Mouse (Mus musculus): ENCODE measurements around the gene Xpo6. TPM values are rescaled to one million over a fixed set of nuclear protein-coding genes. Genes with fewer than 3 reads are reported as not detected.

Xpo6 gene
- 51.5 and 52.1 TPM in 2 replicates for polyA plus RNA-seq (2015; fragmentation: Nextera tagmentation; extraction: Ambion mirVana)

- Histone ChIP-seq H3K9ac (peak within 1 kb of the TSS; percentile 86), H3K27me3 (no peaks in the 10 kb centered on the region), H3K4me2 (replicated peaks) (peak within 1 kb of the TSS; percentile 77), H3K4me3 (replicated peaks) (peak within 1 kb of the TSS; percentile 75), H3K27ac (replicated peaks) (peak within 1 kb of the TSS; percentile 88), H3K4me1 (peaks cover 11% of the 10 kb centered on the region), H3K36me3 (no peaks in the 10 kb centered on the region), H3K9me3 (replicated peaks) (no peaks in the 10 kb centered on the region)
- WGBS: under 1% methylated on average over 52 of the region's 57 CpGs
- ATAC-seq (ENCODE audit: insufficient number of reproducible peaks, low FRiP score, low TSS enrichment, low read depth): peak; percentile 96
Observed at GRCm38 (mm10) chr7:126200178-126200996, at the start of gene Xpo6. Gene Xpo6 (minus strand): TSS chr7:126200501.

- H3K36me3 ChIP-seq: no peaks in the 10 kb centered on the region
- no peaks in the 10 kb centered on the region for H3K9me3 ChIP-seq (replicated peaks)
- no peak overlapping the region for H3K27ac ChIP-seq (replicated peaks)
- H3K27me3 ChIP-seq: peaks cover 15% of the 10 kb centered on the region
- peaks cover 8% of the 10 kb centered on the region; the same call in 1 of the 2 replicates for H3K4me1 ChIP-seq
- no peak for ATAC-seq (ENCODE audit: insufficient number of reproducible peaks, low FRiP score, low TSS enrichment, low read depth)
- 83% methylated on average over 3 of the region's 3 CpGs for WGBS
- H3K4me3 ChIP-seq (replicated peaks): no peak overlapping the region
- H3K9ac ChIP-seq: no peak overlapping the region
- H3K4me2 ChIP-seq (replicated peaks): no peak overlapping the region
Observed at GRCm38 (mm10) chr7:126249986-126250385, 49.7 kb upstream of the Xpo6 start.

- peaks cover 15% of the 10 kb centered on the region for H3K27me3 ChIP-seq
- WGBS: 63% methylated on average over 5 of the region's 5 CpGs
- peaks cover 8% of the 10 kb centered on the region; the same call in 1 of the 2 replicates for H3K4me1 ChIP-seq
- no peak overlapping the region for H3K9ac ChIP-seq
- no peak overlapping the region for H3K4me2 ChIP-seq (replicated peaks)
- H3K27ac ChIP-seq (replicated peaks): no peak overlapping the region
- no peaks in the 10 kb centered on the region for H3K9me3 ChIP-seq (replicated peaks)
- no peak for ATAC-seq (ENCODE audit: insufficient number of reproducible peaks, low FRiP score, low TSS enrichment, low read depth)
- no peak overlapping the region for H3K4me3 ChIP-seq (replicated peaks)
- H3K36me3 ChIP-seq: no peaks in the 10 kb centered on the region
Observed at GRCm38 (mm10) chr7:126249146-126249545, 48.8 kb upstream of the Xpo6 start.

- WGBS: 48% methylated on average over 17 of the region's 17 CpGs
- H3K9ac ChIP-seq: no peak overlapping the region
- no peak for ATAC-seq (ENCODE audit: insufficient number of reproducible peaks, low FRiP score, low TSS enrichment, low read depth)
Observed at GRCm38 (mm10) chr7:126248641-126249141, 48.4 kb upstream of the Xpo6 start.

GRCm38 (mm10) chr7:126248088-126248487 is 47.8 kb upstream of the Xpo6 start:
- H3K4me1 ChIP-seq: peaks cover 8% of the 10 kb centered on the region; the same call in 1 of the 2 replicates
- H3K9me3 ChIP-seq (replicated peaks): no peaks in the 10 kb centered on the region
- H3K27ac ChIP-seq (replicated peaks): no peak overlapping the region
- H3K9ac ChIP-seq: no peak overlapping the region
- peak overlapping the region; percentile 19 for H3K4me2 ChIP-seq (replicated peaks)
- H3K4me3 ChIP-seq (replicated peaks): peak overlapping the region; percentile 13; the same call in 1 of the 2 replicates
- peak; percentile 64 for ATAC-seq (ENCODE audit: insufficient number of reproducible peaks, low FRiP score, low TSS enrichment, low read depth)
- 7% methylated on average over 6 of the region's 6 CpGs for WGBS
- no peaks in the 10 kb centered on the region for H3K36me3 ChIP-seq
- peaks cover 15% of the 10 kb centered on the region for H3K27me3 ChIP-seq

More at GRCm38 (mm10) chr7:126248641-126249141, 48.4 kb upstream of the Xpo6 start:
- Histone ChIP-seq H3K27ac (replicated peaks) (no peak overlapping the region), H3K9me3 (replicated peaks) (no peaks in the 10 kb centered on the region), H3K36me3 (no peaks in the 10 kb centered on the region), H3K4me3 (replicated peaks) (peak overlapping the region; percentile 13; the same call in 1 of the 2 replicates), H3K4me2 (replicated peaks) (no peak overlapping the region), H3K27me3 (peaks cover 15% of the 10 kb centered on the region), H3K4me1 (peaks cover 8% of the 10 kb centered on the region; the same call in 1 of the 2 replicates)

GRCm38 (mm10) chr7:126244168-126244750 is 44.0 kb upstream of the Xpo6 start:
- Histone ChIP-seq H3K9me3 (replicated peaks) (no peaks in the 10 kb centered on the region), H3K36me3 (no peaks in the 10 kb centered on the region), H3K27ac (replicated peaks) (no peak overlapping the region), H3K4me2 (replicated peaks) (no peak overlapping the region), H3K9ac (no peak overlapping the region), H3K4me3 (replicated peaks) (no peak overlapping the region), H3K4me1 (peaks cover 8% of the 10 kb centered on the region; the same call in 1 of the 2 replicates), H3K27me3 (peaks cover 9% of the 10 kb centered on the region)
- WGBS: 75% methylated on average over 6 of the region's 6 CpGs
- no peak for ATAC-seq (ENCODE audit: insufficient number of reproducible peaks, low FRiP score, low TSS enrichment, low read depth)

GRCm38 (mm10) chr7:126240814-126241360 is 40.6 kb upstream of the Xpo6 start:
- H3K27ac ChIP-seq (replicated peaks): no peak overlapping the region
- WGBS: 73% methylated on average over 14 of the region's 14 CpGs
- no peaks in the 10 kb centered on the region for H3K9me3 ChIP-seq (replicated peaks)
- H3K4me2 ChIP-seq (replicated peaks): no peak overlapping the region
- no peak overlapping the region for H3K9ac ChIP-seq
- H3K27me3 ChIP-seq: no peaks in the 10 kb centered on the region
- no peaks in the 10 kb centered on the region for H3K36me3 ChIP-seq
- no peak for ATAC-seq (ENCODE audit: insufficient number of reproducible peaks, low FRiP score, low TSS enrichment, low read depth)
- no peak overlapping the region for H3K4me3 ChIP-seq (replicated peaks)
- no peaks in the 10 kb centered on the region for H3K4me1 ChIP-seq

- Histone ChIP-seq H3K4me1 (no peaks in the 10 kb centered on the region), H3K27me3 (no peaks in the 10 kb centered on the region), H3K27ac (replicated peaks) (no peak overlapping the region), H3K36me3 (no peaks in the 10 kb centered on the region), H3K4me2 (replicated peaks) (no peak overlapping the region), H3K9me3 (replicated peaks) (no peaks in the 10 kb centered on the region), H3K4me3 (replicated peaks) (no peak overlapping the region), H3K9ac (no peak overlapping the region)
- ATAC-seq (ENCODE audit: insufficient number of reproducible peaks, low FRiP score, low TSS enrichment, low read depth): 0 out of 2 replicates have a peak, but pooled peaks have one; percentile 15
- whole genome bisulfite sequencing: 62% methylated on average over 5 of the region's 5 CpGs
Observed at GRCm38 (mm10) chr7:126236794-126237192, 36.5 kb upstream of the Xpo6 start.

GRCm38 (mm10) chr7:126236083-126236793 is 35.9 kb upstream of the Xpo6 start:
- H3K4me1 ChIP-seq: no peaks in the 10 kb centered on the region
- no peak overlapping the region for H3K4me3 ChIP-seq (replicated peaks)
- ATAC-seq (ENCODE audit: insufficient number of reproducible peaks, low FRiP score, low TSS enrichment, low read depth): no peak
- no peaks in the 10 kb centered on the region for H3K36me3 ChIP-seq
- no peaks in the 10 kb centered on the region for H3K9me3 ChIP-seq (replicated peaks)
- WGBS: 49% methylated on average over 11 of the region's 11 CpGs
- no peak overlapping the region for H3K27ac ChIP-seq (replicated peaks)
- no peak overlapping the region for H3K4me2 ChIP-seq (replicated peaks)
- H3K9ac ChIP-seq: no peak overlapping the region
- no peaks in the 10 kb centered on the region for H3K27me3 ChIP-seq

GRCm38 (mm10) chr7:126234611-126235010 is 34.3 kb upstream of the Xpo6 start:
- H3K27ac ChIP-seq (replicated peaks): no peak overlapping the region
- H3K9ac ChIP-seq: no peak overlapping the region
- ATAC-seq (ENCODE audit: insufficient number of reproducible peaks, low FRiP score, low TSS enrichment, low read depth): no peak
- 91% methylated on average over 3 of the region's 3 CpGs for WGBS
- no peaks in the 10 kb centered on the region for H3K9me3 ChIP-seq (replicated peaks)
- H3K4me1 ChIP-seq: no peaks in the 10 kb centered on the region
- H3K27me3 ChIP-seq: no peaks in the 10 kb centered on the region
- H3K36me3 ChIP-seq: no peaks in the 10 kb centered on the region
- no peak overlapping the region for H3K4me2 ChIP-seq (replicated peaks)
- no peak overlapping the region for H3K4me3 ChIP-seq (replicated peaks)
